Mouse (Mus musculus) adrenal gland, postnatal 0 days (tissue): Measurements from ENCODE around the gene Cfd. TPM values are rescaled to one million over a fixed set of nuclear protein-coding genes. Genes with fewer than 3 reads are reported as not detected.

Source experiments
- microRNA-seq: library from miRNA; unstranded; fragments of <30 nt; microRNA quantifications from one replicate; pipeline ENCODE4, GENCODE M21; 2016; ENCODE audit warnings: borderline replicate concordance; ENCODE audit not compliant: insufficient number of aligned reads
- polyA plus RNA-seq: library from polyadenylated mRNA; unstranded; fragments of >200 nt; fragmentation: Nextera tagmentation; extraction: Ambion mirVana; gene quantifications from 2 replicates; pipeline ENCODE4 v1.2.1, GENCODE M21; 2015

Gene Cfd
- polyA plus RNA-seq, result 0.96 and 5.3 TPM in 2 replicates

GRCm38 (mm10) chr10:79890670-79891069, at the start of gene Cfd:
Gene Cfd (plus strand): TSS chr10:79890853.

GRCm38 (mm10) chr10:79853860-79854795, 36.5 kb upstream of the Cfd start, which contains the start of gene Ptbp1:
Gene Ptbp1 (plus strand): TSS chr10:79854427.

GRCm38 (mm10) chr10:79874290-79874862, 16.3 kb upstream of the Cfd start, which contains the start of the genes Prtn3 and Plppr3:
Gene Prtn3 (plus strand): TSS chr10:79874476.
Gene Plppr3 (minus strand): TSS chr10:79874634.

GRCm38 (mm10) chr10:79886054-79886453, 4.6 kb upstream of the Cfd start, which contains the start of gene Elane:
Gene Elane (plus strand): TSS chr10:79886247.

DNA sequence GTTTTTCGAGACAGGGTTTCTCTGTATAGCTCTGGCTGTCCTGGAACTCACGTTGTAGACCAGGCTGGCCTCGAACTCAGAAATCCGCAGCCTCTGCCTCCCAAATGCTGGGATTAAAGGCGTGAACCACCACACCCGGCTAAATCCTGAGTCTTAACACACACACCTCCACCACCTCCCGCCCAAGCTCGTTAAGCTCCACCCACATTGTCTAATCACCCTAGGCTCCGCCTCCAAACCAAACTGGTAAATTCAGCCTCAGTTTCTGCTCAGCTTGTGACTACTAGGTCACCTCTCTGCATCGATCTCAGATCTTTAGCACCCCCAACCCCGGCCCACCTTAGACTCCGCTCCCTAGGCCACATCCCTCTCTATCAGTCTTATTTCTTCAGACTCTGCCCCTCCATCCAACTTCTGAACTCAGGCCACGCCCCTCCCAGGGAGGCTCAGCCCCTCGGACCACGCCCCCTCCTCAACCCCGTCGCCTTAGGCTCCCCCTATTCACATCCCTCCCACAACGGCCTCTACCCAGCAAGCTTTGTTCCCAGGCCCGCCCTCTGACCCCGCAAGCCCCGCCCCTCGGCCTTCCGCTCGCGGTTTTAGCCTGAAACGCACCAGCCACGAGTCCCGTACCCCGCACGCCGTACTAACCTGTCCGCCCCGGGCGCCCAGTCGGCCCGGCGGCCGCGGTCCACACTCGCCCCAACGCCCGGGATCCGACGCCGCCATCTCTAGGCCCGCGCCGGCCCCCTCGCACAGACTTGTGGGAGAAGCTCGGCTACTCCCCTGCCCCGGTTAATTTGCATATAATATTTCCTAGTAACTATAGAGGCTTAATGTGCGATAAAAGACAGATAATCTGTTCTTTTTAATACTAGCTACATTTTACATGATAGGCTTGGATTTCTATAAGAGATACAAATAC, 17.8 kb downstream of the Cfd start, which contains the start of gene Med16:
Gene Med16 (minus strand): TSS at position 757 of the 925 bp plus-strand sequence.

GRCm38 (mm10) chr10:79910556-79910955, 19.9 kb downstream of the Cfd start, which contains the start of gene Gm26602:
Gene Gm26602 (plus strand): TSS chr10:79910856.

GRCm38 (mm10) chr10:79916808-79917531, 26.3 kb downstream of the Cfd start, which contains the start of gene Kiss1r:
Gene Kiss1r (plus strand): TSS chr10:79916971.

GRCm38 (mm10) chr10:79920958-79921535, 30.4 kb downstream of the Cfd start, which contains the start of gene R3hdm4:
Gene R3hdm4 (minus strand): TSS chr10:79921208.

DNA sequence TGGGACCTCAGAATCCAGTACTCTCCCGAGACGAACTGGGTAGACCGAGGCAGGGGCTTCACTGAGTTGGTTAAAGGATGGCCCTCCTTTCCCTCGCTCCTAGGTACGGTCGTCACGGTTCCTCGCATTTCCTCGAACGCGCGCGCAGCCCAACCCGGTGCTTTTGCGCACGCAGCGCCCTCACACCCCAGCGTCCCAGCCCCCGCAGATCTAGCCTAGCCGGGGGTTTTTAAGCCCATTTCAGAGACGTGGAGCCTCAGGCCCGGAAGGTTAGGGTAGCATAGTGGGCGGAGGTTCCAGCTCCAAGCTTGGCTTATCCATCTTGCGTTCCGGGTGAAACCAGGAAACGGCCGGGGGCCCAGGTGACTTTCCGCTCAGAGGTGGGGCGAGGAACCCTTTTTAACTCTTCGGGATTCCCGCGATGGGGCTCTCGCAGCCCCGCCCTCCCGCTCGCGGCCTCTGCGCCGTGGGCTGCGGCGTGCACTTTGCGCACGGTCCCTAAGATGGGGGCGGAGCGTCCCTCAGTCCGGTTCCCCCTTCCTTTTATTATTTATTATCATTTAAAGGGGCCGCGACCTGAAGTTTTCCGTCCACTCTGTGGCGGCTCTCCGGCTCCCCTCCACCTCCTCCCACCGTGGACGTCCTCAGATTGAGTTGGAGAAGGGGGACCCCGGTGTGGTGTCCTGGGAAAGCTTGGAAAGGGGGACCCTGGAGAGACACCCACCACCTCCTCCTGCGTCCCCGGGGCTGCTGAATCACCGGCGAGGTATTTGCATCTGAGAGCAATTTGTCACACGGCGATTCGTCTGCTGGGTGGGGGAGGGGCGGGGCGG, 36.1 kb downstream of the Cfd start, which contains the start of gene Arid3a:
Gene Arid3a (plus strand): TSS at position 553 of the 833 bp plus-strand sequence.

Small RNA genes lying within 50 kb of the gene (microRNA-seq; reads per million reads assigned to microRNA genes)
- gene Mir6910, result not detected

Other genes starting within 250 kb of the Cfd start
- gene Odf3l2, start 245.1 kb upstream of the Cfd start, polyA plus RNA-seq, result 0.11 and 0.88 TPM in 2 replicates
- 0.43 and 0.80 TPM in 2 replicates for gene Madcam1, start 226.3 kb upstream of the Cfd start, polyA plus RNA-seq
- gene Tpgs1, start 221.5 kb upstream of the Cfd start, polyA plus RNA-seq, result 81.4 and 84.4 TPM in 2 replicates
- 66.5 and 73.9 TPM in 2 replicates for gene Cdc34, start 208.7 kb upstream of the Cfd start, polyA plus RNA-seq
- gene Gzmm, start 201.8 kb upstream of the Cfd start, polyA plus RNA-seq, result 0.61 and 0.69 TPM in 2 replicates
- 813 and 928 TPM in 2 replicates for gene Bsg, start 186.4 kb upstream of the Cfd start, polyA plus RNA-seq
- gene Hcn2, start 174.2 kb upstream of the Cfd start, polyA plus RNA-seq, result 1.6 TPM in 2 replicates
- 16.6 and 29.3 TPM in 2 replicates for gene Polrmt, start 144.3 kb upstream of the Cfd start, polyA plus RNA-seq
- gene Fgf22, start 135.8 kb upstream of the Cfd start, polyA plus RNA-seq, result 0.15 TPM in 1 of 2 replicates, not detected in the other
- 50.8 and 66.1 TPM in 2 replicates for gene Rnf126, start 123.9 kb upstream of the Cfd start, polyA plus RNA-seq
- gene Fstl3, start 113.6 kb upstream of the Cfd start, polyA plus RNA-seq, result 10.9 and 12.6 TPM in 2 replicates
- gene Prss57, start 99.9 kb upstream of the Cfd start, polyA plus RNA-seq, result 0.13 and 0.46 TPM in 2 replicates
- 72.1 and 96.9 TPM in 2 replicates for gene Palm, start 97.3 kb upstream of the Cfd start, polyA plus RNA-seq
- gene Misp, start 69.9 kb upstream of the Cfd start, polyA plus RNA-seq, result 1.1 TPM in 2 replicates
- gene Ptbp1, start 36.4 kb upstream of the Cfd start, polyA plus RNA-seq, result 85.9 and 118 TPM in 2 replicates
- 8.3 and 10.4 TPM in 2 replicates for gene Prtn3, start 16.4 kb upstream of the Cfd start, polyA plus RNA-seq
- 21.3 and 54.6 TPM in 2 replicates for gene Plppr3, start 16.2 kb upstream of the Cfd start, polyA plus RNA-seq
- gene Elane, start 4.6 kb upstream of the Cfd start, polyA plus RNA-seq, result 8.1 and 10.4 TPM in 2 replicates
- 28.5 and 37.7 TPM in 2 replicates for gene Med16, start 18.1 kb downstream of the Cfd start, polyA plus RNA-seq
- gene Gm26602, start 20.0 kb downstream of the Cfd start, polyA plus RNA-seq, result 8.4 and 15.7 TPM in 2 replicates
- gene Kiss1r, start 26.1 kb downstream of the Cfd start, polyA plus RNA-seq, result 0.77 and 1.0 TPM in 2 replicates
- 81.3 and 98.1 TPM in 2 replicates for gene R3hdm4, start 30.4 kb downstream of the Cfd start, polyA plus RNA-seq
- 1.7 and 2.8 TPM in 2 replicates for gene Arid3a, start 36.2 kb downstream of the Cfd start, polyA plus RNA-seq
- gene Wdr18, start 69.3 kb downstream of the Cfd start, polyA plus RNA-seq, result 53.4 and 76.1 TPM in 2 replicates
- gene Grin3b, start 79.9 kb downstream of the Cfd start, polyA plus RNA-seq, result 0.11 and 0.16 TPM in 2 replicates
- 19.3 and 25.0 TPM in 2 replicates for gene Tmem259, start 93.5 kb downstream of the Cfd start, polyA plus RNA-seq
- 57.9 and 65.3 TPM in 2 replicates for gene Cnn2, start 97.7 kb downstream of the Cfd start, polyA plus RNA-seq
- 5.5 and 5.7 TPM in 2 replicates for gene Abca7, start 105.6 kb downstream of the Cfd start, polyA plus RNA-seq
- 4.9 and 6.0 TPM in 2 replicates for gene Arhgap45, start 125.8 kb downstream of the Cfd start, polyA plus RNA-seq
- 156 and 175 TPM in 2 replicates for gene Polr2e, start 148.9 kb downstream of the Cfd start, polyA plus RNA-seq
- 1,645 and 2,206 TPM in 2 replicates for gene Gpx4, start 156.3 kb downstream of the Cfd start, polyA plus RNA-seq
- gene Sbno2, start 214.7 kb downstream of the Cfd start, polyA plus RNA-seq, result 7.0 and 17.7 TPM in 2 replicates
- gene Stk11, start 224.9 kb downstream of the Cfd start, polyA plus RNA-seq, result 10.7 and 13.5 TPM in 2 replicates
- 381 and 502 TPM in 2 replicates for gene Atp5d, start 247.8 kb downstream of the Cfd start, polyA plus RNA-seq
- 9.5 and 12.7 TPM in 2 replicates for gene Cbarp, start 250.0 kb downstream of the Cfd start, polyA plus RNA-seq